Mouse (Mus musculus) G1E (cell line): Measurements from ENCODE around the gene Spaca4. TPM values are rescaled to one million over a fixed set of nuclear protein-coding genes. Genes with fewer than 3 reads are reported as not detected.

Experiments used
- ATAC-seq: 2 replicates; pipeline ENCODE4 v1.8.0; 2016; ENCODE audit warnings: mild to moderate bottlenecking; ENCODE audit not compliant: insufficient number of reproducible peaks, poor library complexity, low FRiP score, severe bottlenecking; ENCODE audit errors: extremely low read depth
- DNase-seq: peaks from one replicate; pipeline ENCODE4 v3.0.0; 2012; ENCODE audit warnings: low spot score
- H3K27me3 ChIP-seq: 2 replicates; pipeline ENCODE4 v1.6.1; 2012; ENCODE audit warnings: mild to moderate bottlenecking, low read length, inconsistent platforms; ENCODE audit not compliant: insufficient read depth
- H3K36me3 ChIP-seq: replicated peaks from 2 replicates; pipeline ENCODE3; 2012; ENCODE audit warnings: mild to moderate bottlenecking, inconsistent platforms
- H3K4me1 ChIP-seq: 2 replicates; pipeline ENCODE4 v1.6.1; 2012; ENCODE audit warnings: low read depth, low read length, inconsistent platforms, mixed read lengths; ENCODE audit not compliant: insufficient read depth
- H3K4me3 ChIP-seq: 2 replicates; pipeline ENCODE4 v1.5.1; 2012; ENCODE audit warnings: low read depth, mild to moderate bottlenecking, inconsistent platforms, low read length, moderate library complexity, mixed read lengths
- H3K9me3 ChIP-seq: replicated peaks from 2 replicates; pipeline ENCODE4 v1.6.1; 2012; ENCODE audit warnings: inconsistent platforms
- CTCF ChIP-seq: IDR thresholded peaks from 2 replicates; pipeline ENCODE4 v1.5.1; 2012; ENCODE audit warnings: low read depth, low read length, inconsistent platforms, mixed read lengths
- GATA1 ChIP-seq: IDR thresholded peaks from 2 replicates; pipeline ENCODE4 v1.6.1; 2012; ENCODE audit warnings: borderline replicate concordance, low read length, inconsistent platforms, mixed read lengths
- GATA2 ChIP-seq: IDR thresholded peaks from 2 replicates; pipeline ENCODE4 v1.6.1; 2012; ENCODE audit warnings: low read depth, low read length, inconsistent platforms, borderline replicate concordance
- POLR2AphosphoS5 ChIP-seq: IDR thresholded peaks from 2 replicates; pipeline ENCODE4 v1.6.1; 2012; ENCODE audit warnings: low read depth, low read length, inconsistent platforms; ENCODE audit not compliant: insufficient replicate concordance
- TAL1 ChIP-seq: conservative IDR thresholded peaks from 2 replicates; pipeline ENCODE4 v1.6.1; 2012; ENCODE audit warnings: low read depth, low read length, inconsistent platforms, mixed read lengths
- polyA plus RNA-seq: library from polyadenylated mRNA; stranded (reverse); fragments of >175 nt; gene quantifications from 2 replicates; pipeline ENCODE4 v1.2.3, GENCODE M21; 2012
- total RNA-seq, 2 experiments: library from RNA; stranded (forward) in 1 of 2; stranded (reverse) in 1 of 2; fragments of 200-1000 nt in 1 of 2; fragments of >200 nt in 1 of 2; fragmentation: Nextera tagmentation in 1 of 2; gene quantifications; 2 replicates each; pipeline ENCODE4 v1.2.3; 2014 to 2017

The Spaca4 gene
- total and polyA plus RNA-seq, 3 experiments, result not detected

- DNase-seq (no peak), ATAC-seq (no peak)
- Histone ChIP-seq H3K9me3 (no peaks in the 10 kb centered on the region), H3K4me3 (no peak overlapping the region), H3K27me3 (no peaks in the 10 kb centered on the region), H3K4me1 (peaks cover 80% of the 10 kb centered on the region), H3K36me3 (peaks cover 100% of the 10 kb centered on the region)
- TF ChIP-seq POLR2AphosphoS5 (no peak), TAL1 (no peak), GATA1 (no peak), CTCF (no peak), GATA2 (no peak)
Observed at GRCm38 (mm10) chr7:45723781-45724180, 1.8 kb downstream of the Spaca4 start.

GRCm38 (mm10) chr7:45723301-45723700 is 2.3 kb downstream of the Spaca4 start:
- Histone ChIP-seq H3K27me3 (no peaks in the 10 kb centered on the region), H3K9me3 (no peaks in the 10 kb centered on the region), H3K36me3 (peaks cover 98% of the 10 kb centered on the region), H3K4me1 (peaks cover 80% of the 10 kb centered on the region), H3K4me3 (no peak overlapping the region)
- ATAC-seq (no peak), DNase-seq (no peak)
- no peak for TF ChIP-seq GATA2
- TF ChIP-seq TAL1, result no peak
- no peak for TF ChIP-seq GATA1
- no peak for TF ChIP-seq CTCF
- no peak for TF ChIP-seq POLR2AphosphoS5

- no peaks in the 10 kb centered on the region for H3K27me3 ChIP-seq
- H3K4me1 ChIP-seq, result peaks cover 75% of the 10 kb centered on the region
- no peak for DNase-seq
- no peaks in the 10 kb centered on the region for H3K9me3 ChIP-seq
- peak overlapping the region; percentile 34; the same call in 1 of the 2 replicates for H3K4me3 ChIP-seq
- no peak for ATAC-seq
- peaks cover 90% of the 10 kb centered on the region for H3K36me3 ChIP-seq
- TF ChIP-seq CTCF, result no peak
- TF ChIP-seq GATA1, result no peak
- TF ChIP-seq POLR2AphosphoS5, result no peak
- TF ChIP-seq GATA2, result no peak
- TF ChIP-seq TAL1, result no peak
Observed at GRCm38 (mm10) chr7:45722348-45722713, 3.3 kb downstream of the Spaca4 start.

GRCm38 (mm10) chr7:45721642-45722347 is 3.8 kb downstream of the Spaca4 start:
- Histone ChIP-seq H3K27me3 (no peaks in the 10 kb centered on the region), H3K9me3 (no peaks in the 10 kb centered on the region), H3K4me1 (peaks cover 74% of the 10 kb centered on the region), H3K4me3 (peak overlapping the region; percentile 45; the same call in 1 of the 2 replicates), H3K36me3 (peaks cover 85% of the 10 kb centered on the region)
- ATAC-seq, result no peak
- no peak for DNase-seq
- TF ChIP-seq POLR2AphosphoS5 (no peak), GATA1 (no peak), CTCF (no peak), TAL1 (no peak)

DNA sequence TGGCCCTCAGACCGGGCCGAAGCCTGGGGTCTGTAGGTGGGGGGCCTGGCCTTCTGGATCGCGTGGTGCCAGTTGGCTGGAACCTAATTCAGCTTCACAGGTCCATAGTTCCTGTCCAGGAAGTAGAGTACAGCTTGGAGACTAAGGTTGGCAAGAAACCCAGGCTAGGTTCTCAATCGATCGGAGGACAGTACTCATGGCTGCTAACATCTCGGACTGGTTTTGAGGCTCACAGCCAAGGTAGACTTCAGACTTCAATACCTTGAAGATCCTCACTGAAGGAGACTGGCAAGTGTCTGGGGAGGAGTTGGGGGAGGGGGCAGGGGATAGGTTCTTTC is 4.4 kb downstream of the Spaca4 start:
- TF ChIP-seq TAL1 (no peak), POLR2AphosphoS5 (no peak), CTCF (no peak), GATA1 (no peak), GATA2 (no peak)
- peak overlapping the region; percentile 77; the same call in 1 of the 2 replicates for H3K4me3 ChIP-seq
- H3K27me3 ChIP-seq, result no peaks in the 10 kb centered on the region
- no peaks in the 10 kb centered on the region for H3K9me3 ChIP-seq
- ATAC-seq (no peak), DNase-seq (no peak)
- H3K4me1 ChIP-seq, result peaks cover 74% of the 10 kb centered on the region
- peaks cover 84% of the 10 kb centered on the region for H3K36me3 ChIP-seq

DNA sequence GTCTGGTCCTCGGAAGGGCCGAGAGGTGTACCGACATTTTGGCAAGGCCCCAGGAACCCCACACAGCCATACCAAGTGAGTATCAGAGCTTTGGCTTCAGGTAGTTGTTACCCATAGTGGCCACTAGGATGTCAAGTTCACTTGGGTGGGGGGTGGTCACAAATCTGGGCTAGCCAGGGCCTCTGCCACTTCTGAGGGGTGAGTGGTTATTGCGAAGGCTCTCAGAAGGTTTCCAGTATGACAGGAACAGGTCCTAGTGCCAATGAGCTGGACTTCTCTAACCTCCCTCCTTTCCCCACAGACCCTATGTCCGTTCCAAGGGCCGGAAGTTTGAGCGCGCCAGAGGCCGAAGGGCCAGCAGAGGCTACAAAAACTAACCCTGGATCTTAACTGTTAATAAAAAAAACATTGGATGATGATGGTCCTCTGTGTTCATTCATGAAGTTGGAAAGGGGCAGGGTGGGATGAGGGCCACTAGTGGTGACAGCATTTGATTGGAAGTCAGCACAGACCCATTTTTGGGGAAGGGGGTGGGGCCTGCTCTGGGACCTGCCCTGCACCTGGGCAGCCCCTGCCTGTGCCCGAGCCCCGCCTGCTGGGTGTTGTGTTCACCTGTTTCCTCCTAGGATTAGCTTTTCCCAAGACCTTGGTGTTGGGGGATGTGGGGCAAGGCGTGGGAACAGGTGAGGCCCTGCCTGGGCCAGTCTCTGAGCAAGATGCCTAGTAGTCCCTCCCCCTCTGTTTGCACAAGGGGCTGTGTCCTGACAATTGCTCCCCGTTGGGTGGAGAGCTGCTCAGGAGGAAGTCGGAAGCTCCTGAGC is 5.0 kb downstream of the Spaca4 start, which contains the start of gene Fam83e:
Gene Fam83e (plus strand): TSS at position 800 of the 821 bp plus-strand sequence.
- Histone ChIP-seq H3K27me3 (no peaks in the 10 kb centered on the region), H3K4me3 (peak within 1 kb of the TSS; percentile 77), H3K4me1 (peaks cover 76% of the 10 kb centered on the region), H3K9me3 (no peaks in the 10 kb centered on the region), H3K36me3 (peaks cover 84% of the 10 kb centered on the region)
- DNase-seq, result no peak
- no peak for TF ChIP-seq TAL1
- peak; percentile 28; the same call in 1 of the 2 replicates for TF ChIP-seq CTCF
- ATAC-seq, result no peak
